Mouse (Mus musculus) midbrain, embryonic 13.5 days (tissue): Measurements from ENCODE around the gene Mtfr1l. TPM values are rescaled to one million over a fixed set of nuclear protein-coding genes. Genes with fewer than 3 reads are reported as not detected.

Experiments used
- ATAC-seq: fragments of 200-750 bp; cut with Nextera tagmentation; 2 replicates; pipeline ENCODE4 v1.8.0; 2017; ENCODE audit warnings: mild to moderate bottlenecking, moderate TSS enrichment, moderate library complexity
- H3K27ac ChIP-seq: fragments of 300-500 bp; sonication (generic); 2 replicates; pipeline ENCODE4 v1.5.1; 2015; ENCODE audit warnings: inconsistent platforms, mild to moderate bottlenecking, moderate library complexity
- H3K27me3 ChIP-seq: fragments of 300-500 bp; sonication (generic); 2 replicates; pipeline ENCODE4 v1.6.1; 2015; ENCODE audit warnings: mild to moderate bottlenecking, inconsistent platforms
- H3K36me3 ChIP-seq: fragments of 300-500 bp; sonication (generic); 2 replicates; pipeline ENCODE4 v1.6.1; 2015; ENCODE audit warnings: mild to moderate bottlenecking, inconsistent platforms
- H3K4me1 ChIP-seq: fragments of 300-500 bp; sonication (generic); replicated peaks from 2 replicates; pipeline ENCODE4 v1.6.1; 2015; ENCODE audit warnings: inconsistent platforms
- H3K4me2 ChIP-seq: fragments of 300-500 bp; sonication (generic); replicated peaks from 2 replicates; pipeline ENCODE4 v1.6.1; 2015; ENCODE audit warnings: moderate library complexity, mild to moderate bottlenecking, inconsistent platforms
- H3K4me3 ChIP-seq: fragments of 300-500 bp; sonication (generic); replicated peaks from 2 replicates; pipeline ENCODE4 v1.5.1; 2015; ENCODE audit warnings: mild to moderate bottlenecking, inconsistent platforms
- H3K9ac ChIP-seq: fragments of 300-500 bp; sonication (generic); replicated peaks from 2 replicates; pipeline ENCODE4 v1.6.1; 2015; ENCODE audit warnings: mild to moderate bottlenecking, inconsistent platforms
- H3K9me3 ChIP-seq: fragments of 300-500 bp; sonication (generic); 2 replicates; pipeline ENCODE4 v1.6.1; 2016; ENCODE audit warnings: mild to moderate bottlenecking, inconsistent platforms
- WGBS: fragments of 180-500 bp; shearing (Covaris S2); methylation state at CpG from one replicate; pipeline ENCODE4 v1.1.7; 2015; 5-methylcytosine and 5-hydroxymethylcytosine counted together
- polyA plus RNA-seq: library from polyadenylated mRNA; unstranded; fragments of >200 nt; fragmentation: Nextera tagmentation; extraction: Ambion mirVana; gene quantifications from 2 replicates; pipeline ENCODE4 v1.2.1, GENCODE M21; 2015

The Mtfr1l gene
- polyA plus RNA-seq = 149 and 155 TPM in 2 replicates

GRCm38 (mm10) chr4:134534932-134535786 is at the start of gene Mtfr1l:
Gene Mtfr1l, minus strand, starts transcription at chr4:134535387.
- Histone ChIP-seq H3K4me3 (peak within 1 kb of the TSS; percentile 96), H3K36me3 (peaks cover 40% of the 10 kb centered on the region), H3K9me3 (no peaks in the 10 kb centered on the region), H3K9ac (peak within 1 kb of the TSS; percentile 91), H3K27ac (peak within 1 kb of the TSS; percentile 83), H3K4me1 (peaks cover 21% of the 10 kb centered on the region), H3K27me3 (no peaks in the 10 kb centered on the region), H3K4me2 (peak within 1 kb of the TSS; percentile 98)
- WGBS = under 1% methylated on average over 68 of the region's 71 CpGs
- ATAC-seq = peak; percentile 98

GRCm38 (mm10) chr4:134583513-134583912 is 48.3 kb upstream of the Mtfr1l start:
- Histone ChIP-seq H3K27me3 (no peaks in the 10 kb centered on the region), H3K27ac (no peak overlapping the region), H3K9ac (no peak overlapping the region), H3K36me3 (no peaks in the 10 kb centered on the region), H3K4me2 (no peak overlapping the region), H3K4me3 (no peak overlapping the region), H3K4me1 (peaks cover 29% of the 10 kb centered on the region), H3K9me3 (no peaks in the 10 kb centered on the region)
- no peak for ATAC-seq
- WGBS = 75% methylated on average over 3 of the region's 3 CpGs

- Histone ChIP-seq H3K4me1 (peaks cover 29% of the 10 kb centered on the region), H3K27ac (0 out of 2 replicates have a peak overlapping the region, but pooled peaks have one; percentile 42), H3K9me3 (no peaks in the 10 kb centered on the region), H3K4me3 (no peak overlapping the region), H3K4me2 (no peak overlapping the region), H3K27me3 (no peaks in the 10 kb centered on the region), H3K9ac (0 out of 2 replicates have a peak overlapping the region, but pooled peaks have one; percentile 32), H3K36me3 (no peaks in the 10 kb centered on the region)
- ATAC-seq = no peak
- 48% methylated on average over 8 of the region's 8 CpGs for WGBS
Measured at GRCm38 (mm10) chr4:134581365-134581764, 46.2 kb upstream of the Mtfr1l start.

DNA sequence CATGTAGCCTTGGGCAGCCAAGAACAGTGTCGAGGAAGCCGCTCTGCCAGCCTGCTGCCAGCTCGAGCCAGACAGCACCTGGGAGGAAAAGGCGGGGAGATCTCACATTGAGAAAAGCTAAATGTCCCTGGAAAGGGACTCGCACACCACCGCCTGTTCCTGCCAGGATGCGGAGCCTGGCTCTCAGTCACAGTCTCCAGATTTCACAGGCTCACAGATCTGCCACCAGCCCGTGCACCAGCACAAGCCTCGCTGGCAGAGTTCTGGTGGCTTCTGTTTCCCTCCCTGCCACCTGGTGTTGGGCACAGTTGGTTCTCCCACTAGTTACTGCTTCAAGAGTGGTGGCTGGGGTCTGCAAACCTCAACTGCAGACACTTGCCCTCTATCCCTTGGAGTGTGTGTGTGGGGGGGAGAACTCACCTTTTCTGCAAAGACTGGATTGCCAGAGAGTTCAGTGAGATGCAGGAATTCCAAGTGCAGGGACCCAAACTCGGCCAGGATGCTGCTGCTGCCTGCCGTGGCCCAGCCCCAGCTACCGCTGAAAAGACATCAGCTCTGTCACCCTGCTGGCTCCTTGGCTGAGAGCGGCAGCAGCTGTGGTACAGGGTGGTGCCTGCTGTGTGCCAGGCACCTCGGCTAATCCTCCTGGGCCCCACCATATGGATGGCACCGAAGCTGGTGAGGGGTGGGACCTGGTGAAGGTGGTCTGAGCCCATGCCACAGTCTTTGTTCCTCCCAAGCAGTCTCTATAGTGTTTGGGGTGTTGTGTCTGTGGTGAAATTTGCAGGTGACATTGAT is 45.4 kb upstream of the Mtfr1l start:
- no peak overlapping the region for H3K27ac ChIP-seq
- 73% methylated on average over 15 of the region's 15 CpGs for WGBS
- no peaks in the 10 kb centered on the region for H3K9me3 ChIP-seq
- H3K9ac ChIP-seq = peak overlapping the region; percentile 10; the same call in 1 of the 2 replicates
- H3K27me3 ChIP-seq = no peaks in the 10 kb centered on the region
- no peaks in the 10 kb centered on the region for H3K36me3 ChIP-seq
- ATAC-seq = no peak
- peaks cover 34% of the 10 kb centered on the region for H3K4me1 ChIP-seq
- H3K4me3 ChIP-seq = no peak overlapping the region
- H3K4me2 ChIP-seq = no peak overlapping the region

DNA sequence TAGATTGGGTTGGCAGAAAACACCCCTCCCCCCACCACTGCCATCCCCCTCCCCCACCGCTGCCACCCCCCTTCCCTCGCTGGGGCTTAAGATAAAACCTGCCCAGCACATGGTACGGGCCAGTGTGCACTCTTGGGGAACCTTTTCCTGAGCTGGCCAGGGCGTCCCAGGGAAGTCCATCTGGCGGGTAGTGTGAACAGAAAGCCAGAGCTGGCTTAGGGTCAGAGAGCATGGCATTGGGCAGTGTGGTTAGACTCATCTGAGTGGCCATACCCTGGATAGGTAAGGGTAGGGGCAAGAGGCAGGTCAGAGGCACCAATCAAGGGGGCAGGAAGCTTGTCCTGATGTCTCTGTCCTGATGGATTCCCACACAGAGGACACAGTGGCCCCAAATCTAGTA is 44.4 kb upstream of the Mtfr1l start:
- ATAC-seq = 0 out of 2 replicates have a peak, but pooled peaks have one; percentile 26
- H3K4me3 ChIP-seq = no peak overlapping the region
- H3K4me2 ChIP-seq = no peak overlapping the region
- no peak overlapping the region; the same call in 1 of the 2 replicates for H3K9ac ChIP-seq
- no peaks in the 10 kb centered on the region for H3K27me3 ChIP-seq
- WGBS = 27% methylated on average over 5 of the region's 5 CpGs
- H3K9me3 ChIP-seq = no peaks in the 10 kb centered on the region
- peaks cover 38% of the 10 kb centered on the region for H3K4me1 ChIP-seq
- H3K27ac ChIP-seq = no peak overlapping the region
- H3K36me3 ChIP-seq = no peaks in the 10 kb centered on the region

- H3K27ac ChIP-seq = no peak overlapping the region
Measured at GRCm38 (mm10) chr4:134579212-134579611, 44.0 kb upstream of the Mtfr1l start.

GRCm38 (mm10) chr4:134578407-134578806 is 43.2 kb upstream of the Mtfr1l start:
- H3K4me3 ChIP-seq = no peak overlapping the region
- H3K4me1 ChIP-seq = peaks cover 38% of the 10 kb centered on the region
- no peaks in the 10 kb centered on the region for H3K9me3 ChIP-seq
- 70% methylated on average over 5 of the region's 5 CpGs for WGBS
- peaks cover 3% of the 10 kb centered on the region; the same call in 1 of the 2 replicates for H3K36me3 ChIP-seq
- no peak overlapping the region for H3K9ac ChIP-seq
- H3K27ac ChIP-seq = no peak overlapping the region
- ATAC-seq = no peak
- H3K4me2 ChIP-seq = no peak overlapping the region
- no peaks in the 10 kb centered on the region for H3K27me3 ChIP-seq

More at GRCm38 (mm10) chr4:134579212-134579611, 44.0 kb upstream of the Mtfr1l start:
- Histone ChIP-seq H3K36me3 (peaks cover 3% of the 10 kb centered on the region; the same call in 1 of the 2 replicates), H3K9me3 (no peaks in the 10 kb centered on the region), H3K4me2 (no peak overlapping the region), H3K4me1 (peaks cover 38% of the 10 kb centered on the region), H3K9ac (no peak overlapping the region), H3K27me3 (no peaks in the 10 kb centered on the region), H3K4me3 (no peak overlapping the region)
- ATAC-seq = 0 out of 2 replicates have a peak, but pooled peaks have one; percentile 34
- WGBS = 19% methylated on average over 11 of the region's 11 CpGs

DNA sequence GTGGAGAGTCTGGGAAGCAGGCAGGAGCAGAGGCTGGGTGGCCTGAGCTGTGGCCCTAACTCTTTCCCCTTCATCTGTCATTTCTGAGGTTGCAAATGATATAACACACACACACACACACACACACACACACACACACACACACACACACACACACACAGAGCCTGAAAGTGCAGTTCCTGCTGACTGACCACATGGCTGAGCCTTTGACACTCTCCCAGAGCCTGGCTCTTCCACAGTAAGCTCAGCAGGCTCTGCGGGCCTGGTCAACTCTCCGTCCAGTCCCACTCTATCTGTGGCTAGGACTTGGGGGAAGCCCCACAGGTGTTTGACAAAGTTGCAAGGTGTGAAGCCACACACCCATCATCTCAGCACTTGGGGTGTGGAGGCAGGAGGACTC is 42.1 kb upstream of the Mtfr1l start:
- no peak for ATAC-seq
- 74% methylated on average over 2 of the region's 2 CpGs for WGBS
- H3K9ac ChIP-seq = no peak overlapping the region
- H3K9me3 ChIP-seq = no peaks in the 10 kb centered on the region
- H3K4me2 ChIP-seq = no peak overlapping the region
- H3K4me3 ChIP-seq = no peak overlapping the region
- no peaks in the 10 kb centered on the region for H3K27me3 ChIP-seq
- H3K27ac ChIP-seq = no peak overlapping the region
- H3K36me3 ChIP-seq = peaks cover 3% of the 10 kb centered on the region; the same call in 1 of the 2 replicates
- H3K4me1 ChIP-seq = peaks cover 38% of the 10 kb centered on the region

- H3K9me3 ChIP-seq = no peaks in the 10 kb centered on the region
- no peak overlapping the region for H3K4me3 ChIP-seq
- no peak overlapping the region for H3K9ac ChIP-seq
- H3K27me3 ChIP-seq = no peaks in the 10 kb centered on the region
- no peak for ATAC-seq
- peaks cover 3% of the 10 kb centered on the region; the same call in 1 of the 2 replicates for H3K36me3 ChIP-seq
- H3K27ac ChIP-seq = no peak overlapping the region
- WGBS = 45% methylated on average over 11 of the region's 11 CpGs
- no peak overlapping the region for H3K4me2 ChIP-seq
- H3K4me1 ChIP-seq = peaks cover 34% of the 10 kb centered on the region
Measured at GRCm38 (mm10) chr4:134575486-134575885, 40.3 kb upstream of the Mtfr1l start.

GRCm38 (mm10) chr4:134572449-134573300 is 37.5 kb upstream of the Mtfr1l start:
- 81% methylated on average over 24 of the region's 24 CpGs for WGBS

More at GRCm38 (mm10) chr4:134572449-134573300, 37.5 kb upstream of the Mtfr1l start:
- peaks cover 3% of the 10 kb centered on the region; the same call in 1 of the 2 replicates for H3K36me3 ChIP-seq
- 0 out of 2 replicates have a peak, but pooled peaks have one; percentile 15 for ATAC-seq
- peaks cover 27% of the 10 kb centered on the region for H3K4me1 ChIP-seq
- peak overlapping the region; percentile 37; the same call in 1 of the 2 replicates for H3K27ac ChIP-seq
- H3K4me3 ChIP-seq = no peak overlapping the region
- H3K4me2 ChIP-seq = no peak overlapping the region
- no peak overlapping the region for H3K9ac ChIP-seq
- H3K9me3 ChIP-seq = no peaks in the 10 kb centered on the region
- H3K27me3 ChIP-seq = no peaks in the 10 kb centered on the region
